Mouse (Mus musculus) layer of hippocampus, adult 6 months (tissue): Measurements from ENCODE around the gene Olfr1257. TPM values are rescaled to one million over a fixed set of nuclear protein-coding genes. Genes with fewer than 3 reads are reported as not detected.

Source experiments
- long read RNA-seq, 2 experiments: library from polyadenylated mRNA; unstranded; transcript quantifications; one replicate each; pipeline ENCODE4 v2.0.0; 2019 to 2020
- polyA plus RNA-seq: library from polyadenylated mRNA; unstranded; fragments of <200 nt; fragmentation: Nextera tagmentation; gene quantifications from 2 replicates; pipeline ENCODE4 v1.2.3, GENCODE M21; 2021

The Olfr1257 gene
- not detected in 2 replicates for polyA plus RNA-seq
- long read RNA-seq, experiment 1 = 0 reads
- long read RNA-seq, experiment 2 = 0 reads

DNA sequence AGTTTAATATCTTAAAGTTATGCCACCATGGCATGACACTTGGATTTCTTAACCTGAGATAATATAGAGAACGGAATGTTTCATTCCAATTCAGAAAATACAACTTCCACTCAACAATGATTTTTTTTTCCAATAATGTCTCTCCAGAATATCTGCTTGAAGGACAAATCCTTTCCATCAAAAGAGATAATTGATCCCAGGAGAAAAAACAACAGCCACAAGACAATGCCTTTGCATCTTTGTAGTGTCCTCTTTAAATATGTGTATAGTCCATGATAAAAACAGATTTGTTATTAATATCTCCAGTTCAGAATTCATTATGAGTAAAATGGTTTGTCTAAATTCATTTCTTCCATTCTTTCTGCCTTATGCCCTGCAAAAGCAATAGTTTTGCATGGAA is at the start of gene Olfr1257:
Gene Olfr1257 (plus strand): TSS at position 301 of the 400 bp plus-strand sequence.

GRCm38 (mm10) chr2:89841455-89841854 is 36.8 kb upstream of the Olfr1257 start, which contains the start of gene Olfr1256:
Gene Olfr1256, minus strand, starts transcription at chr2:89841555.

DNA sequence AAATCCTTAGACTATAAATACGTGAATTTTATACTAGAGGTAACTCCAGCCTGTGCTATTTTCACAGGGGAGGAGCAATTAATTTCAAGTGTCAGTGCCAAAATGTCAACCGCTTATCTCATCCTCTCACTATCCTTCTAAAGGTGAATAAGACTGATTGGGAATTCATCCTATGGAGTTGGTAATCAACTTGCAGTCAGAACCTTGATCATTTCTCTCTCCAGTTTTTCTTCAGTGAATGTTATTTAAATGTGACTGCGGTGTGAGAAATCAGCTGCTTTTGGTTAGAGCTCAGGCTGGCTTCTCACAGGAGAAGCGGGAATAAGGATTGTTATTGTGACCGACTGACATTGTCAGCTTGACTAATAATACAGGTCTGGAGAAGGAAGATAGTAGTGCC is 30.1 kb upstream of the Olfr1257 start, which contains the start of gene Olfr48:
Gene Olfr48 (minus strand): TSS at position 101 of the 400 bp plus-strand sequence.

GRCm38 (mm10) chr2:89927009-89927408 is 48.8 kb downstream of the Olfr1257 start, which contains the start of gene Olfr1258:
Gene Olfr1258, plus strand, starts transcription at chr2:89927309.

Other genes starting within 250 kb of the Olfr1257 start
- not detected in 2 replicates for gene Olfr1249, start 243.5 kb upstream of the Olfr1257 start, polyA plus RNA-seq
- gene Olfr1250, start 217.0 kb upstream of the Olfr1257 start, polyA plus RNA-seq = not detected in 2 replicates
- gene Olfr1251, start 206.5 kb upstream of the Olfr1257 start, polyA plus RNA-seq = not detected in 2 replicates
- gene Olfr1252, start 153.4 kb upstream of the Olfr1257 start, polyA plus RNA-seq = not detected in 2 replicates
- gene Olfr1253, start 121.3 kb upstream of the Olfr1257 start, polyA plus RNA-seq = not detected in 2 replicates
- not detected in 2 replicates for gene Olfr1254, start 84.8 kb upstream of the Olfr1257 start, polyA plus RNA-seq
- not detected in 2 replicates for gene Olfr1255, start 66.4 kb upstream of the Olfr1257 start, polyA plus RNA-seq
- gene Olfr1256, start 36.9 kb upstream of the Olfr1257 start, polyA plus RNA-seq = not detected in 2 replicates
- gene Olfr48, start 30.2 kb upstream of the Olfr1257 start, polyA plus RNA-seq = not detected in 2 replicates
- gene Olfr1258, start 48.9 kb downstream of the Olfr1257 start, polyA plus RNA-seq = not detected in 2 replicates
- gene Olfr1259, start 70.2 kb downstream of the Olfr1257 start, polyA plus RNA-seq = not detected in 2 replicates
- not detected in 2 replicates for gene Olfr1260, start 95.9 kb downstream of the Olfr1257 start, polyA plus RNA-seq
- gene Olfr1261, start 112.8 kb downstream of the Olfr1257 start, polyA plus RNA-seq = not detected in 2 replicates
- not detected in 2 replicates for gene Olfr1262, start 121.7 kb downstream of the Olfr1257 start, polyA plus RNA-seq
- gene Olfr1263, start 133.7 kb downstream of the Olfr1257 start, polyA plus RNA-seq = not detected in 2 replicates
- gene Olfr1264, start 147.1 kb downstream of the Olfr1257 start, polyA plus RNA-seq = not detected in 2 replicates
- gene Olfr1265, start 156.9 kb downstream of the Olfr1257 start, polyA plus RNA-seq = not detected in 2 replicates
- not detected in 2 replicates for gene Olfr140, start 185.2 kb downstream of the Olfr1257 start, polyA plus RNA-seq
- gene Olfr1269, start 243.0 kb downstream of the Olfr1257 start, polyA plus RNA-seq = not detected in 2 replicates